Mouse (Mus musculus) lung, embryonic 15.5 days (tissue): Measurements from ENCODE around the gene Arhgap9. TPM values are rescaled to one million over a fixed set of nuclear protein-coding genes. Genes with fewer than 3 reads are reported as not detected.
"Not testable (repeated sequence)": the region's sequence is repeated elsewhere in the genome, so short reads cannot be mapped to it uniquely, and the experiment has no call there.

Source experiments
- ATAC-seq: fragments of 200-750 bp; cut with Nextera tagmentation; 2 replicates; pipeline ENCODE4 v1.8.0; 2017; ENCODE audit warnings: moderate number of reproducible peaks, borderline replicate concordance; ENCODE audit not compliant: low FRiP score, low TSS enrichment; ENCODE audit errors: extremely low read depth
- H3K27ac ChIP-seq: fragments of 300-500 bp; sonication (generic); 2 replicates; pipeline ENCODE4 v1.5.1; 2015; ENCODE audit warnings: moderate library complexity, mild to moderate bottlenecking, inconsistent platforms
- H3K27me3 ChIP-seq: fragments of 300-500 bp; sonication (generic); 2 replicates; pipeline ENCODE4 v1.6.1; 2015; ENCODE audit warnings: inconsistent platforms
- H3K36me3 ChIP-seq: fragments of 300-500 bp; sonication (generic); 2 replicates; pipeline ENCODE4 v1.6.1; 2015; ENCODE audit warnings: inconsistent platforms
- H3K4me1 ChIP-seq: fragments of 300-500 bp; sonication (generic); 2 replicates; pipeline ENCODE4 v1.6.1; 2015; ENCODE audit warnings: inconsistent platforms
- H3K4me2 ChIP-seq: fragments of 300-500 bp; sonication (generic); 2 replicates; pipeline ENCODE4 v1.6.1; 2015; ENCODE audit warnings: inconsistent platforms, mild to moderate bottlenecking, moderate library complexity
- H3K4me3 ChIP-seq: fragments of 300-500 bp; sonication (generic); 2 replicates; pipeline ENCODE4 v1.5.1; 2015; ENCODE audit warnings: mild to moderate bottlenecking, inconsistent platforms
- H3K9ac ChIP-seq: fragments of 300-500 bp; sonication (generic); 2 replicates; pipeline ENCODE4 v1.6.1; 2015; ENCODE audit warnings: inconsistent platforms
- H3K9me3 ChIP-seq: fragments of 300-500 bp; sonication (generic); 2 replicates; pipeline ENCODE4 v1.6.1; 2016; ENCODE audit warnings: inconsistent platforms
- WGBS: fragments of 180-500 bp; shearing (Covaris S2); methylation state at CpG from one replicate; pipeline ENCODE4 v1.1.7; 2015; 5-methylcytosine and 5-hydroxymethylcytosine counted together
- polyA plus RNA-seq: library from polyadenylated mRNA; unstranded; fragments of >200 nt; fragmentation: Nextera tagmentation; extraction: Ambion mirVana; gene quantifications from 2 replicates; pipeline ENCODE4 v1.2.1, GENCODE M21; 2015

The Arhgap9 gene
- polyA plus RNA-seq, 1 experiment from 2014 or later, result 6.9 TPM

- Histone ChIP-seq H3K27ac (no peak overlapping the region), H3K4me2 (no peak overlapping the region), H3K4me1 (peaks cover 19% of the 10 kb centered on the region), H3K4me3 (no peak overlapping the region), H3K9me3 (no peaks in the 10 kb centered on the region), H3K36me3 (peaks cover 59% of the 10 kb centered on the region), H3K27me3 (no peaks in the 10 kb centered on the region), H3K9ac (no peak overlapping the region)
- no peak for ATAC-seq
- 91% methylated on average over 10 of the region's 10 CpGs for WGBS
Measured at GRCm38 (mm10) chr10:127294895-127295510, 26.8 kb upstream of the Arhgap9 start.

- no peak overlapping the region for H3K4me2 ChIP-seq
- H3K36me3 ChIP-seq, result peaks cover 70% of the 10 kb centered on the region
- no peak overlapping the region for H3K4me3 ChIP-seq
- no peak overlapping the region for H3K27ac ChIP-seq
- H3K27me3 ChIP-seq, result no peaks in the 10 kb centered on the region
- H3K9me3 ChIP-seq, result no peaks in the 10 kb centered on the region
- ATAC-seq, result no peak
- WGBS, result 85% methylated on average over 24 of the region's 24 CpGs
- peaks cover 17% of the 10 kb centered on the region for H3K4me1 ChIP-seq
- H3K9ac ChIP-seq, result no peak overlapping the region
Measured at GRCm38 (mm10) chr10:127295986-127296794, 25.6 kb upstream of the Arhgap9 start.

GRCm38 (mm10) chr10:127297015-127297871 is 24.5 kb upstream of the Arhgap9 start:
- WGBS, result 84% methylated on average over 16 of the region's 16 CpGs
- peaks cover 8% of the 10 kb centered on the region for H3K4me1 ChIP-seq
- no peaks in the 10 kb centered on the region for H3K9me3 ChIP-seq
- no peak overlapping the region for H3K4me3 ChIP-seq
- H3K36me3 ChIP-seq, result peaks cover 81% of the 10 kb centered on the region
- no peaks in the 10 kb centered on the region for H3K27me3 ChIP-seq
- no peak overlapping the region for H3K27ac ChIP-seq
- no peak overlapping the region for H3K4me2 ChIP-seq
- no peak overlapping the region for H3K9ac ChIP-seq
- ATAC-seq, result no peak

GRCm38 (mm10) chr10:127300361-127300760 is 21.4 kb upstream of the Arhgap9 start:
- H3K9ac ChIP-seq, result no peak overlapping the region
- no peak for ATAC-seq
- 90% methylated on average over 6 of the region's 6 CpGs for WGBS
- no peak overlapping the region for H3K27ac ChIP-seq
- H3K4me1 ChIP-seq, result no peaks in the 10 kb centered on the region
- no peaks in the 10 kb centered on the region for H3K27me3 ChIP-seq
- peaks cover 89% of the 10 kb centered on the region for H3K36me3 ChIP-seq
- H3K4me3 ChIP-seq, result no peak overlapping the region
- no peaks in the 10 kb centered on the region for H3K9me3 ChIP-seq
- no peak overlapping the region for H3K4me2 ChIP-seq

- ATAC-seq, result no peak
- no peaks in the 10 kb centered on the region for H3K9me3 ChIP-seq
- peaks cover 92% of the 10 kb centered on the region for H3K36me3 ChIP-seq
- 86% methylated on average over 11 of the region's 11 CpGs for WGBS
- H3K27ac ChIP-seq, result no peak overlapping the region
- no peaks in the 10 kb centered on the region for H3K4me1 ChIP-seq
- H3K27me3 ChIP-seq, result no peaks in the 10 kb centered on the region
- no peak overlapping the region for H3K9ac ChIP-seq
- H3K4me3 ChIP-seq, result no peak overlapping the region
- H3K4me2 ChIP-seq, result no peak overlapping the region
Measured at GRCm38 (mm10) chr10:127303136-127303535, 18.6 kb upstream of the Arhgap9 start.

- WGBS, result 85% methylated on average over 3 of the region's 3 CpGs
- ATAC-seq, H3K27me3 ChIP-seq, H3K9ac ChIP-seq, H3K4me3 ChIP-seq, H3K27ac ChIP-seq, H3K9me3 ChIP-seq, H3K4me2 ChIP-seq: not testable (repeated sequence)
- Histone ChIP-seq H3K4me1 (peaks cover 18% of the 10 kb centered on the region), H3K36me3 (peaks cover 54% of the 10 kb centered on the region)
Measured at GRCm38 (mm10) chr10:127309167-127309566, 12.6 kb upstream of the Arhgap9 start.

GRCm38 (mm10) chr10:127310523-127311475 is 11.0 kb upstream of the Arhgap9 start:
- ATAC-seq, result peak; percentile 24; the same call in 1 of the 2 replicates
- peaks cover 18% of the 10 kb centered on the region for H3K4me1 ChIP-seq
- H3K9ac ChIP-seq, result peak overlapping the region; percentile 85
- H3K4me3 ChIP-seq, result peak overlapping the region; percentile 83
- no peaks in the 10 kb centered on the region for H3K27me3 ChIP-seq
- 30% methylated on average over 23 of the region's 23 CpGs for WGBS
- peaks cover 37% of the 10 kb centered on the region for H3K36me3 ChIP-seq
- peak overlapping the region; percentile 69 for H3K27ac ChIP-seq
- H3K4me2 ChIP-seq, result peak overlapping the region; percentile 64
- no peaks in the 10 kb centered on the region for H3K9me3 ChIP-seq

GRCm38 (mm10) chr10:127311476-127312355 is 10.0 kb upstream of the Arhgap9 start, which contains the start of gene Mars:
Mars (minus strand) TSS chr10:127311786.
- WGBS, result under 1% methylated on average over 65 of the region's 65 CpGs
- Histone ChIP-seq H3K9me3 (no peaks in the 10 kb centered on the region), H3K4me3 (peak within 1 kb of the TSS; percentile 83), H3K4me2 (peak within 1 kb of the TSS; percentile 64), H3K27ac (peak within 1 kb of the TSS; percentile 74), H3K9ac (peak within 1 kb of the TSS; percentile 85), H3K36me3 (peaks cover 28% of the 10 kb centered on the region), H3K4me1 (peaks cover 18% of the 10 kb centered on the region), H3K27me3 (no peaks in the 10 kb centered on the region)
- peak; percentile 96 for ATAC-seq

- Histone ChIP-seq H3K9me3 (no peaks in the 10 kb centered on the region), H3K36me3 (peaks cover 22% of the 10 kb centered on the region), H3K4me1 (peaks cover 18% of the 10 kb centered on the region), H3K4me3 (peak overlapping the region; percentile 83), H3K9ac (peak overlapping the region; percentile 58), H3K27ac (peak overlapping the region; percentile 74), H3K4me2 (peak overlapping the region; percentile 64), H3K27me3 (no peaks in the 10 kb centered on the region)
- under 1% methylated on average over 4 of the region's 4 CpGs for WGBS
- peak; percentile 66 for ATAC-seq
Measured at GRCm38 (mm10) chr10:127312356-127312676, 9.4 kb upstream of the Arhgap9 start.

- Histone ChIP-seq H3K9ac (no peak overlapping the region), H3K4me1 (peaks cover 18% of the 10 kb centered on the region), H3K27ac (no peak overlapping the region), H3K4me2 (no peak overlapping the region), H3K9me3 (no peaks in the 10 kb centered on the region), H3K36me3 (peaks cover 17% of the 10 kb centered on the region), H3K4me3 (no peak overlapping the region), H3K27me3 (no peaks in the 10 kb centered on the region)
- ATAC-seq, result no peak
- 59% methylated on average over 4 of the region's 4 CpGs for WGBS
Measured at GRCm38 (mm10) chr10:127312858-127313257, 8.9 kb upstream of the Arhgap9 start.
